Mouse (Mus musculus) lung, postnatal 14 days (tissue): ENCODE data around the gene Avil.
A peak's percentile ranks its signal among the peaks of the same experiment; 100 is the strongest.

Experiments
- DNase-seq: peaks from one replicate; pipeline ENCODE4 v3.0.0; 2021

Gene Avil

GRCm38 (mm10) chr10:126981746-126982145 is 18.8 kb upstream of the Avil start:
- DNase-seq: no peak

DNA sequence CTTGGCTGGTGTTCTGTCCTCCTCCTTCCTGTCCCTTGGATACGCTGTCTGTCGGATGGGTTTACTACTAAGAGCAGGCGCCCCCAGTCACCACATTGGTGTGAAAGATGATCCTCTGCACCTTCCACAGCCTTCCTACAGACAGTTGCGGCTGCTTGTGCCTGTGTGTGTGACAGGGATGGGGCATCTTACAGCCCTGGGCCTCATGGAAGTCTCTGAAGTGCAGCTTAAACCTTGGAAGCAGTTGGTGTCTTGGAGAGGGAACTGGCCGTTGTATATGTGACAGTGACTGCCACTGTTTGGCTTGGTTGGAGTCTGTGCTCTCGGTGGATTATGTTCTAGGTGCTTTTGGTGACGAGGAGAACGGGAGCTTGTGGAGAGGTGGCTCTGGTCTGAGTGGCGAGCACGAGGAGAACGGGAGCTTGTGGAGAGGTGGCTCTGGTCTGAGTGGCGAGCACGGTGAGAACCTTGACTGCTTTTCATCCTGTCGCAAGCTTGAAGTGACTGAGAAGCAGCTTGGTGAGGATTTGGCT is 17.2 kb upstream of the Avil start:
- DNase-seq: no peak

- no peak for DNase-seq
These were observed 16.1 kb upstream of the Avil start for GRCm38 (mm10) chr10:126984189-126985004.

GRCm38 (mm10) chr10:126985127-126985526 is 15.4 kb upstream of the Avil start:
- DNase-seq: no peak

DNA sequence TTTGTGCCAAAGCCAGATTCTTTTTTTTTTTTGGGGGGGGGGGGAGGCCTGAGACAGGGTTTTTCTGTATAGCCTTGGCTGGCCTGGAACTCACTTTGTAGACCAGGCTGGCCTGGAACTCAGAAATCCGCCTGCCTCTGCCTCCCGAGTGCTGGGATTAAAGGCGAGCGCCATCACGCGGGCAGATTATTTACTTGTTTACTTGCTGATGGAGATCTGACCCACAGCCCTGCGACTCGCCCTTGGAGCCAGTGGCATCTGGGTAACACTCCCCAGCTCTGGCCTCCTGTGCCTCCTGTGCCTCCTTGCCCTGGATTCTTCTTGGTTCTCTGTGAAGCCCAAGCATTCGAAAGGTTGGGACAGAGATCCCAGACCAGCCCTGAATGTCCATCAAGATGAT is 14.9 kb upstream of the Avil start:
- DNase-seq: no peak

- peak; percentile 89 for DNase-seq
These were observed 14.0 kb upstream of the Avil start for GRCm38 (mm10) chr10:126986541-126986961.

DNA sequence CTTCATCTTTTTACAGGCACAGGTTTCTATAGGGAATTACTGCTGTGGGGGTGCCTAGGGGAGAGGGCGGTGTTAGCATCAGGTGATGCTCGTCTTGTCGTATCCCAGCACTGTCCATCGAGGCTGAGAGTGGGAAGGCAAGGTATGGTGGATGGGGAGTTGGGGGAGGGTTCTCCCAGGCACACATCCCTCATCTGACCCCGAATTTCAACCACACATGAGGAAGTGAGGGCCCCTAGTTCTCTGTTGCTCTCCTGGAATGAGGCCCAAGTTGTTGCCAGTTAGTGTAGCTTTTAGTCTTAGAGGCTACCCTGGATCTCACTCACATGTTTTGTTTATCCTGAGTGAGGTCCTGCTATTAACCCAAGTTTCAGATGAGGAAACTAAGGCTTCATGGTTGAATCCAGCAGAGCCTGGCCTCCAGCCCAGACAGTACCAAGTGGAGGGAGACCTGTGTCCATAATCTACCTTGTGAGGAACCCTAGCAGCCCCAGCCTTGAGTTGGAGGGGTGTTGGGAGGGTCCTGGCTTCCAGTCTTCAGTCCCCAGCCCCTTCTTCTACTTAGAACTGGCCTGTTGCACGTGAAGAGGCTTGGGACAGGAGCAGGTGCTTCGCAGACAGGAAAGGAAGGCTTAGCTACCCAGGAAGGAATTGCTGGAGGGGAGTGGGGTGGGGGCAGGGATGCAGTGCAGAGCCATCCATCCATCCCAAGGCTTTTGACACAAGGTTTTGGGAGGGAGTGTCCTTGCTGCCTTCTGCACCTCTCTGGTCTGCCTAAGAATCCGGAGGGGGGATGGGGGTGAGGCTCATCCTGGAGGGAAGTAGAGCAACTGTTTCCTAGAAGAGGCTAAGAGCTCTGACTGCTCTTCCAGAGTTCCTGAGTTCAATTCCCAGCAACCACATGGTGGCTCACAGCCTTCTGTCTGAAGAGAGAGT is 13.1 kb upstream of the Avil start:
- DNase-seq: no peak

- no peak for DNase-seq
These were observed 11.9 kb upstream of the Avil start for GRCm38 (mm10) chr10:126988513-126989165.

- peak; percentile 92 for DNase-seq
These were observed 10.0 kb upstream of the Avil start for GRCm38 (mm10) chr10:126990313-126991056.

DNA sequence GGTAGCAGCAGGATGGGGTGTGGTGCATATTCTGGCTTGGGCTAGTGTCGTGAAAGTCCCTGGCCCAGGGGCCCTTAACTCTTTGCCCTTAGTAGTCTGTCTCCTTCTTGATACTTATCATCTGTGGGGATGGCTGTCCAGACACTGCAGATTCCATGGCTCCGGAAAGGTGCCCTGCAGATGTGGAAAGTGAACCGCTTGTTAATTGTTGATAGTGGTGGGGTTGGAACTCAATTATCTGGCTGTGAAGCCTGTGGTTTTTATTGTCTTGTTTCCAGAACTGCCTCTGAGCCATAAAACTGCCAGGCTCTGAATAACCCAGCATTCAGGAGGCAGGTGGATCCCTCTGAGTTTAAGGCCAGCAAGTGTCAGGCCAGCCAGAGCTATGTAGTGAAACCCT is 8.8 kb upstream of the Avil start:
- no peak for DNase-seq

- no peak for DNase-seq
These were observed 6.9 kb upstream of the Avil start for GRCm38 (mm10) chr10:126993621-126994020.

- DNase-seq: no peak
These were observed 3.0 kb upstream of the Avil start for GRCm38 (mm10) chr10:126997340-126998113.

GRCm38 (mm10) chr10:127001297-127001696 is 788 bp downstream of the Avil start:
- no peak for DNase-seq

- DNase-seq: no peak
These were observed 1.5 kb downstream of the Avil start for GRCm38 (mm10) chr10:127002056-127002455.

- DNase-seq: no peak
These were observed 2.3 kb downstream of the Avil start for GRCm38 (mm10) chr10:127002765-127003164.

DNA sequence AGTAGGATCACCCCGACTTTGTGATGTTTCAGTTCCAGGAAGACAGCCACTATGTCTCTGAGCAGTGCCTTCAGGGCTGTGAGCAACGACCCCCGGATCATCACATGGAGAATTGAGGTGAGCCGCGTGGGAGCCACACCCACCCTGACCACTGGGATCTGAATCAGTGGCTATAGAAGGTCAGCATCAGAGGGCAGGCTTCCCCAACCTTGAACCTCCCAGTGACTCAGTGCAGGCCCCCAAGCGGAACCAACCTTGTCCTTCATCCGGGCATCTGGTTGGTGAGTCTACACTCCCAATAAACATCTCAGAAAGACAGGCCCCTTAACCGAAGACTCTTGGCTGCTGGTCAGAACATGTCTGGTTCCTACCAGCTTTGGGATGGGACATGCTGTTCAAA is 2.8 kb downstream of the Avil start:
- DNase-seq: no peak

DNA sequence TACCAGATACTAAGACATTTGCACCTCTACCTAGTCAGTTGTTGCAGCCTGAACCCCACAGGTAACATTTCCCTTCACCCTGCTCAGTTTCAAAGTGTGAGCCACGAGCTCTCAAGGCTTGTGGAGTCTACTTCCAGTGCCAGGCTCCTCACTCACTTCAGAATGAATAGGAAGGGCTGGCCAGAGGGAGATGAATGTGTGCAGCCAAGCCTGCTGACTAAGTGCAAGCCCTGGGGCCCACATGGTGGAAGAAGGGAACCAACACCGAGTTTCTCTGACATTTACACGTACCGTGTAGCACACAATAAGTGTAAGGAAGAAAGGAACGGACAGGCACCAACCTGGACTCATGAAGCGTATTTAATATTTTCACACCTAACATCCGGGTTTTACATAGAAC is 3.3 kb downstream of the Avil start:
- no peak for DNase-seq

DNA sequence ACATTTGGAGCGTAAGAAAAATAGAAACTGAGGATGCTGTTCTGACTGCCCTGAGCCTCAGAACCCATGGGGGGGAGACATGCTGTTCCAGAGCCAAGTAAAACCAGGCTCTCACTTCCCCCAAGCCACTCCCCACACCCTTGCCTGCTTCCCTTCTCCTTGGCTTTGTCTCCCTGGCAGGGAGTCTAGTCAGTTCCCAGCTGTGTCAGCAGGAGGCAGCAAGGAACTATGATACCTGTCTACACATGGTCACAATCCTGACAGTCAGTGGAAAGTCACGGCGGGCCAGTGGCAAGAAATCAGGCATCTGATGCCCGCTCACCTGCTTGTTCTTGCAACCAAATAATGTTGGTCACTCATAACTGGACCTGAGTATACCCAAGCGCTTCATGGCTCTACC is 16.0 kb downstream of the Avil start:
- no peak for DNase-seq

DNA sequence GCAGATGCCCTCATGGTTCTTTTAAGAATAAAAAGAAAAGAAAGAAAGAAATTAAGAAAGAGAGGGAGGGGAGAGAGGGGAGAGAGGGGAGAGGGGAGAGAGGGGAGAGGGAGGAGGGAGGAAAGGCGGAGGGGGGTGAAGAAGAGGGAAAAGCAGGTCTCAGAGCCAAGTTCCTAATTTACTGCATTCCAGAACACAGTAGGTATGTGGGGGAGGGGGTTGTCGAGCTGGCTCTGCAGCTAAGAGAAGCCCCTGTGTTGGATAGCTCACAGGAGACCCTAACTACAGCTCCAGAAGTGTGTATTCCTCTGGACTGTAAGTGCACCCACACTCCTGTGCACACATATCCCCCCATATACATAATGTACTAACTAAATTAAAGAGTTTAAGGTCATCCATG is 16.6 kb downstream of the Avil start:
- no peak for DNase-seq

GRCm38 (mm10) chr10:127018422-127018821 is 17.9 kb downstream of the Avil start:
- DNase-seq: no peak
